Mouse (Mus musculus): ENCODE measurements around the gene Fbxo27. TPM values are rescaled to one million over a fixed set of nuclear protein-coding genes. Genes with fewer than 3 reads are reported as not detected.
"Not testable (repeated sequence)": the region's sequence is repeated elsewhere in the genome, so short reads cannot be mapped to it uniquely, and the experiment has no call there.

Gene Fbxo27
- total RNA-seq, 2 experiments from 2014 or later = 4.3 TPM; not detected in 1

GRCm38 (mm10) chr7:28700269-28700668 lies 7.6 kb downstream of the Fbxo27 start:
- no peak for ATAC-seq (replicated peaks; ENCODE audit: poor library complexity, severe bottlenecking)

GRCm38 (mm10) chr7:28701306-28701705 lies 8.7 kb downstream of the Fbxo27 start:
- not testable (repeated sequence) for ATAC-seq (replicated peaks; ENCODE audit: poor library complexity, severe bottlenecking)

GRCm38 (mm10) chr7:28702601-28703143 lies 10.0 kb downstream of the Fbxo27 start:
- peak; percentile 74 for ATAC-seq (replicated peaks; ENCODE audit: poor library complexity, severe bottlenecking)

GRCm38 (mm10) chr7:28709454-28709853 lies 16.8 kb downstream of the Fbxo27 start:
- peak; percentile 97 for ATAC-seq (replicated peaks; ENCODE audit: poor library complexity, severe bottlenecking)

- no peak for ATAC-seq (replicated peaks; ENCODE audit: poor library complexity, severe bottlenecking)
These were observed 18.3 kb downstream of the Fbxo27 start for GRCm38 (mm10) chr7:28710962-28711361.

- no peak for ATAC-seq (replicated peaks; ENCODE audit: poor library complexity, severe bottlenecking)
These were observed 22.0 kb downstream of the Fbxo27 start for GRCm38 (mm10) chr7:28714667-28715066.

- no peak for ATAC-seq (replicated peaks; ENCODE audit: poor library complexity, severe bottlenecking)
These were observed 22.9 kb downstream of the Fbxo27 start for GRCm38 (mm10) chr7:28715598-28715997.

GRCm38 (mm10) chr7:28716590-28717281 lies 24.1 kb downstream of the Fbxo27 start, which contains the start of gene Fbxo17:
Fbxo17 (plus strand) TSS chr7:28716804.
- ATAC-seq (replicated peaks; ENCODE audit: poor library complexity, severe bottlenecking) = peak; percentile 93

GRCm38 (mm10) chr7:28717726-28718125 lies 25.1 kb downstream of the Fbxo27 start:
- ATAC-seq (replicated peaks; ENCODE audit: poor library complexity, severe bottlenecking) = no peak

- no peak for ATAC-seq (replicated peaks; ENCODE audit: poor library complexity, severe bottlenecking)
These were observed 26.5 kb downstream of the Fbxo27 start for GRCm38 (mm10) chr7:28719159-28719558.

- ATAC-seq (replicated peaks; ENCODE audit: poor library complexity, severe bottlenecking) = no peak
These were observed 27.0 kb downstream of the Fbxo27 start for GRCm38 (mm10) chr7:28719650-28720049.

GRCm38 (mm10) chr7:28720753-28721537 lies 28.3 kb downstream of the Fbxo27 start:
- no peak for ATAC-seq (replicated peaks; ENCODE audit: poor library complexity, severe bottlenecking)

- peak; percentile 85 for ATAC-seq (replicated peaks; ENCODE audit: poor library complexity, severe bottlenecking)
These were observed 29.4 kb downstream of the Fbxo27 start for GRCm38 (mm10) chr7:28722079-28722478.

GRCm38 (mm10) chr7:28724613-28725012 lies 32.0 kb downstream of the Fbxo27 start:
- ATAC-seq (replicated peaks; ENCODE audit: poor library complexity, severe bottlenecking) = no peak

- ATAC-seq (replicated peaks; ENCODE audit: poor library complexity, severe bottlenecking) = peak; percentile 95
These were observed 34.0 kb downstream of the Fbxo27 start for GRCm38 (mm10) chr7:28726600-28726999.

GRCm38 (mm10) chr7:28727649-28728340 lies 35.1 kb downstream of the Fbxo27 start:
- no peak for ATAC-seq (replicated peaks; ENCODE audit: poor library complexity, severe bottlenecking)

- peak; percentile 97 for ATAC-seq (replicated peaks; ENCODE audit: poor library complexity, severe bottlenecking)
These were observed 39.9 kb downstream of the Fbxo27 start for GRCm38 (mm10) chr7:28732341-28733142.

- ATAC-seq (replicated peaks; ENCODE audit: poor library complexity, severe bottlenecking) = no peak
These were observed 40.6 kb downstream of the Fbxo27 start for GRCm38 (mm10) chr7:28733211-28733610.

GRCm38 (mm10) chr7:28735701-28736100 lies 43.1 kb downstream of the Fbxo27 start:
- ATAC-seq (replicated peaks; ENCODE audit: poor library complexity, severe bottlenecking) = no peak

GRCm38 (mm10) chr7:28739829-28740228 lies 47.2 kb downstream of the Fbxo27 start:
- no peak for ATAC-seq (replicated peaks; ENCODE audit: poor library complexity, severe bottlenecking)

Data from granulocyte monocyte progenitor cell, adult 5-6 weeks (primary cell).